Mouse (Mus musculus) midbrain, embryonic 11.5 days (tissue): ENCODE measurements around the gene Pam. TPM values are rescaled to one million over a fixed set of nuclear protein-coding genes. Genes with fewer than 3 reads are reported as not detected.

Experiments used
- ATAC-seq: fragments of 200-750 bp; cut with Nextera tagmentation; 2 replicates; pipeline ENCODE4 v1.8.0; 2017; ENCODE audit warnings: moderate TSS enrichment, moderate library complexity; ENCODE audit not compliant: low FRiP score
- DNase-seq: peaks from one replicate; pipeline ENCODE4 v3.0.0; 2015; ENCODE audit warnings: low spot score; ENCODE audit errors: missing footprints
- H3K27ac ChIP-seq: fragments of 300-500 bp; sonication (generic); 2 replicates; pipeline ENCODE4 v1.5.1; 2014; ENCODE audit warnings: low read depth, low read length
- H3K27me3 ChIP-seq: fragments of 300-500 bp; sonication (generic); 2 replicates; pipeline ENCODE4 v1.6.1; 2014; ENCODE audit warnings: mild to moderate bottlenecking, low read length, moderate library complexity, mixed read lengths; ENCODE audit not compliant: control insufficient read depth, insufficient read depth
- H3K36me3 ChIP-seq: fragments of 300-500 bp; sonication (generic); 2 replicates; pipeline ENCODE4 v1.6.1; 2014; ENCODE audit warnings: mild to moderate bottlenecking, low read length, moderate library complexity, mixed read lengths; ENCODE audit not compliant: control insufficient read depth, insufficient read depth
- H3K4me1 ChIP-seq: fragments of 300-500 bp; sonication (generic); 2 replicates; pipeline ENCODE4 v1.6.1; 2014; ENCODE audit warnings: low read length; ENCODE audit not compliant: control insufficient read depth, insufficient read depth
- H3K4me2 ChIP-seq: fragments of 300-500 bp; sonication (generic); 2 replicates; pipeline ENCODE4 v1.6.1; 2014; ENCODE audit warnings: mild to moderate bottlenecking, moderate library complexity
- H3K4me3 ChIP-seq: fragments of 300-500 bp; sonication (generic); 2 replicates; pipeline ENCODE4 v1.5.1; 2014; ENCODE audit warnings: low read depth, low read length
- H3K9ac ChIP-seq: fragments of 300-500 bp; sonication (generic); 2 replicates; pipeline ENCODE4 v1.6.1; 2014; ENCODE audit warnings: low read length
- H3K9me3 ChIP-seq: fragments of 300-500 bp; sonication (generic); 2 replicates; pipeline ENCODE4 v1.6.1; 2016; ENCODE audit warnings: low read length; ENCODE audit not compliant: control insufficient read depth
- WGBS: fragments of 180-500 bp; shearing (Covaris S2); extraction: QIAGEN DNeasy Blood & Tissue Kit; methylation state at CpG from one replicate; pipeline ENCODE4 v1.1.7; 2014; 5-methylcytosine and 5-hydroxymethylcytosine counted together
- polyA plus RNA-seq: library from polyadenylated mRNA; unstranded; fragments of >200 nt; fragmentation: Nextera tagmentation; extraction: Ambion mirVana; gene quantifications from 2 replicates; pipeline ENCODE4 v1.2.1, GENCODE M21; 2014

The Pam gene
- polyA plus RNA-seq, 1 experiment from 2014 or later = 21.1 TPM

- DNase-seq (no peak), ATAC-seq (no peak)
- Histone ChIP-seq H3K36me3 (no peaks in the 10 kb centered on the region), H3K4me3 (no peak overlapping the region), H3K27ac (no peak overlapping the region), H3K9ac (no peak overlapping the region), H3K9me3 (no peaks in the 10 kb centered on the region), H3K4me1 (no peaks in the 10 kb centered on the region), H3K4me2 (no peak overlapping the region), H3K27me3 (no peaks in the 10 kb centered on the region)
- WGBS = 92% methylated on average over 5 of the region's 5 CpGs
Measured at GRCm38 (mm10) chr1:97834354-97834822, 261.1 kb downstream of the Pam start.

DNA sequence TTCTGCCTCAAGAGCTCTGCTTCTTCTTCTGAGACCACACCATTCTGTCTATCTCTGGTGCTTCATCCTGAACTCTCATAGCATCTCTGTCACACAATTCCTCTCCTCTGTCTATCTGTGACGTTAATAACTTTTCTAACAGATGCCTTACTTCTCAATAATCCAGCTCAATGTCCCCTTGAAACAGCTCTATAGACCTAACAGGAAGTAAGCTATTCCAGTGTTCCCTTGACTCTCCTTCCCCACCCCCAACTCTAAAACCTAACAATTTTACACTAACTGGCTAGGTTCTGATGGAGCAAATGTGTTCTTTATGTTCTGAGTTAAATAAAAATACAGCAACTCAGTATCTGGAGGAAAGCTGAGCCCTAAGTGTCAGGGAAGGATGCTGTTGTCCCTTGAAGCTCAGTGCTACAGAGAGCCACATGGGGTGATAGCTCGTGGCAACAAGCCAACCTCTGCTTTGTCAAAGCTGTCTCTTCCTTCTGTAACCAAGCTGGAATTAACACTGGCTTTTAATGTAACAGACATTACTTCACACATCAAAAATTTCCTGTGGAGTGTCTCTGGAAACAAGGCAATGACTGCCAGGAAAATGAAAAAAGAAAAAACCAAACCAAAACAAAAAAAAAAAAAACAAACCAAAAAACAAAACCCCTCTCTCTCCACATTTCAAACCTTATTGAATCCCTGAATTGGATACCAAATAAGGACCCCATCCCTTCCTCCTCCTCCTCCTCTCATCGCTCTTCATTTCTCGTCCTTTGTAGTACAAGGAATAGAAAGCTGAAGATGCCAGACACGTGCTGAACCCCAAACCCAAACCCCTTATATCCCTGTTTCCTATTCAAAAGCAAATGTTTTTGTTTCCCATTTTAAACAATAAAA lies 261.7 kb downstream of the Pam start:
- no peaks in the 10 kb centered on the region for H3K27me3 ChIP-seq
- no peaks in the 10 kb centered on the region for H3K9me3 ChIP-seq
- ATAC-seq (no peak), DNase-seq (peak; percentile 45)
- no peak overlapping the region for H3K27ac ChIP-seq
- no peaks in the 10 kb centered on the region for H3K4me1 ChIP-seq
- WGBS = 69% methylated on average over 5 of the region's 5 CpGs
- H3K36me3 ChIP-seq = no peaks in the 10 kb centered on the region
- H3K9ac ChIP-seq = no peak overlapping the region
- H3K4me3 ChIP-seq = no peak overlapping the region
- H3K4me2 ChIP-seq = no peak overlapping the region

- 96% methylated on average over 5 of the region's 5 CpGs for WGBS
Measured at GRCm38 (mm10) chr1:97828087-97828486, 267.4 kb downstream of the Pam start.

DNA sequence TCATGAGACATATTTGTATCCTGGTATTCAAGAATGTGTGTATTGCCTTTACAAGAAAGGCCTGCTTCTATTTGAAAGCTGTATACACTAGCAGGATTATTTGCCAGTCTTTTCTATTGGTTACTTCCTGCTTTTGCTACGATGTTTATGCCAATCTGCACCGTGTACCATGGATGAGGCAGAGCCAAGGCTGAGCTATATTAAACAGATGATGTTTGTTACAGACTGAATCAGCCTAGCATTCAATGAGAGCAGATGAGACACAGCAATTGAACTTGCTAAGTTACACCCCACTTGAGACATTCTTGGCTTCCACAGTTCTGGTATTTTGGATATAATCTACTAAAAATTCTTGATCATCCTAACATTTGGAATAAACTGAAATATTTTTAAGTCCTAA lies 267.9 kb downstream of the Pam start:
- no peak overlapping the region for H3K4me2 ChIP-seq
- no peaks in the 10 kb centered on the region for H3K9me3 ChIP-seq
- no peaks in the 10 kb centered on the region for H3K4me1 ChIP-seq
- WGBS = 88% methylated on average over 2 of the region's 2 CpGs
- ATAC-seq (no peak), DNase-seq (peak; percentile 47)
- H3K4me3 ChIP-seq = no peak overlapping the region
- H3K27me3 ChIP-seq = no peaks in the 10 kb centered on the region
- no peak overlapping the region for H3K9ac ChIP-seq
- no peaks in the 10 kb centered on the region for H3K36me3 ChIP-seq
- H3K27ac ChIP-seq = no peak overlapping the region

More at GRCm38 (mm10) chr1:97828087-97828486, 267.4 kb downstream of the Pam start:
- Histone ChIP-seq H3K27me3 (no peaks in the 10 kb centered on the region), H3K4me2 (no peak overlapping the region), H3K27ac (no peak overlapping the region), H3K36me3 (no peaks in the 10 kb centered on the region), H3K4me3 (no peak overlapping the region), H3K4me1 (no peaks in the 10 kb centered on the region), H3K9me3 (no peaks in the 10 kb centered on the region), H3K9ac (no peak overlapping the region)
- no peak for DNase-seq
- ATAC-seq = no peak

GRCm38 (mm10) chr1:97822904-97823303 lies 272.5 kb downstream of the Pam start:
- Histone ChIP-seq H3K36me3 (no peaks in the 10 kb centered on the region), H3K9ac (no peak overlapping the region), H3K4me1 (no peaks in the 10 kb centered on the region), H3K9me3 (no peaks in the 10 kb centered on the region), H3K4me3 (no peak overlapping the region), H3K27me3 (no peaks in the 10 kb centered on the region), H3K4me2 (no peak overlapping the region), H3K27ac (no peak overlapping the region)
- ATAC-seq (no peak), DNase-seq (peak; percentile 56)
- WGBS = 94% methylated on average over 7 of the region's 7 CpGs

- H3K27ac ChIP-seq = no peak overlapping the region
- no peaks in the 10 kb centered on the region for H3K27me3 ChIP-seq
- 83% methylated on average over 5 of the region's 5 CpGs for WGBS
- H3K4me1 ChIP-seq = no peaks in the 10 kb centered on the region
- peak; percentile 62 for DNase-seq
- no peak for ATAC-seq
- H3K9me3 ChIP-seq = no peaks in the 10 kb centered on the region
- H3K4me3 ChIP-seq = no peak overlapping the region
- no peak overlapping the region for H3K4me2 ChIP-seq
- H3K9ac ChIP-seq = no peak overlapping the region
- no peaks in the 10 kb centered on the region for H3K36me3 ChIP-seq
Measured at GRCm38 (mm10) chr1:97822203-97822602, 273.2 kb downstream of the Pam start.

DNA sequence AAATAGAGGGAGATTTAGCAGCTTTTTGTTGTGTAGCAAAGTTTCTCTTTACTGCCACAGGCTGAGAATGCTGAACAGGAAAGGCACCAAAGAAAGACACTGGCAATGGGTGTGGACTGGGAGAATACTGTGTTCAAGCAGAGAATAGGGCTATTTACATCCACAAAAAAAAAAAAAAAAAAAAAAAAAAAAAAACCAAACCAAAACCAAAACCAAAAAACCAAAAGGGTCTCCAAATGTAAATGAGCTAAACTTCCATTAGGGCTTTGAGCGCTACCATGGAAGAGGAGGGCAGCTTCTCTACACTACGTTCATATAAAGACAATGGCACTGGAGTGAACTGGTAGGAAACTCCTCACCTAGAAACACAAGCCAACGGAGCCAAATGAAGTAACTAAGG lies 274.2 kb downstream of the Pam start:
- ATAC-seq (no peak), DNase-seq (no peak)
- 90% methylated on average over 3 of the region's 3 CpGs for WGBS
- H3K4me1 ChIP-seq = no peaks in the 10 kb centered on the region
- no peaks in the 10 kb centered on the region for H3K9me3 ChIP-seq
- no peak overlapping the region for H3K4me2 ChIP-seq
- no peak overlapping the region for H3K9ac ChIP-seq
- no peaks in the 10 kb centered on the region for H3K36me3 ChIP-seq
- H3K27me3 ChIP-seq = no peaks in the 10 kb centered on the region
- no peak overlapping the region for H3K27ac ChIP-seq
- no peak overlapping the region for H3K4me3 ChIP-seq

- Histone ChIP-seq H3K4me1 (no peaks in the 10 kb centered on the region), H3K27ac (no peak overlapping the region), H3K9me3 (no peaks in the 10 kb centered on the region), H3K4me2 (no peak overlapping the region), H3K9ac (no peak overlapping the region), H3K36me3 (no peaks in the 10 kb centered on the region), H3K4me3 (no peak overlapping the region), H3K27me3 (no peaks in the 10 kb centered on the region)
- DNase-seq (no peak), ATAC-seq (no peak)
- WGBS = 68% methylated on average over 2 of the region's 2 CpGs
Measured at GRCm38 (mm10) chr1:97809255-97809912, 286.1 kb downstream of the Pam start.

DNA sequence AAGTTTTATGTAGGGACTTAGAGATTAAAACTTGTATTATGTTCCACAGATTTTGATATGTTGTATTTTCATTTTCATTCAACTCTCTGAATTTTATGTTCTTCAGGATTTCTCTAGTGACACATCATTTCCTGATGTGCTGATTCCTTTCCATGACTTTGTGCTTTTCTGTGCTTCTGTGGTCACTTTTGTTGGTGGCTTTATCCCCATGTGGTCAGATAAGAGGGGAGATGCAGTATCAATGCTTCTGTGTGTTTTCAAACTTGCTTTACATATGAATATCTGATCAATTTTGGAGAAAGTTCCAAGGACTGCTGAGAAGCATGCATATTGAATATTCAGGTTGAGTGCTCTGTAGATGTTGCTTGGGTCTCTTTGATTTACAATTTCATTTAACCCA lies 290.9 kb downstream of the Pam start:
- Histone ChIP-seq H3K9ac (no peak overlapping the region), H3K4me3 (no peak overlapping the region), H3K27ac (no peak overlapping the region), H3K9me3 (no peaks in the 10 kb centered on the region), H3K4me2 (no peak overlapping the region), H3K4me1 (no peaks in the 10 kb centered on the region), H3K27me3 (no peaks in the 10 kb centered on the region), H3K36me3 (no peaks in the 10 kb centered on the region)
- DNase-seq (no peak), ATAC-seq (no peak)
